Mouse (Mus musculus): ENCODE data around the gene Sbk2. TPM values are rescaled to one million over a fixed set of nuclear protein-coding genes. Genes with fewer than 3 reads are reported as not detected.

Gene Sbk2
- polyA plus RNA-seq, 1 experiment, result 0.06 TPM

DNA sequence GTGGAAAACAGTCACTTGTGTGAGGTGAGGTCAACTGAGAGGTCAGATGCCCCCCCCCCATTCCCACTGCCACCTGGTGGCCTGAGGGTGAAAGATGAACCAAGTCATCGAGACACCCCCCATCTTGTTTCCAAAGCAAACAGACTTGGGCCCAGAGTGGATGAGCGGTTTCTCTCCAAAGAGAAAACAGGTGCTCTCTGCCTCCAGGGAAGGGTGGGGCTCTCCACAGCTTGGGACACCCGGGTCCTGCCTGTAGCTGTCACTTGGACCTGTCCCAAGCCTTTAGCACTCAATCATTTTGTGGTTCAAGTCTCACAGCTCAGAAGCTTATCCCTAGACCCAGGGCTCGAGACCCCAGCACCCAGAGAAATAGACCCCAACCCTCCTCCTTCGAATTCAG lies 679 bp downstream of the Sbk2 start:
- no peaks in the 10 kb centered on the region for H3K79me2 ChIP-seq (ENCODE audit: control insufficient read depth, insufficient read depth)
- H3ac ChIP-seq (ENCODE audit: control insufficient read depth, insufficient read length, low read depth), result no peak overlapping the region
- peaks cover 11% of the 10 kb centered on the region for H3K27me3 ChIP-seq (ENCODE audit: control insufficient read depth, insufficient read depth, insufficient read length)
- no peaks in the 10 kb centered on the region for H3K36me3 ChIP-seq (ENCODE audit: control insufficient read depth, insufficient read depth)
- no peak overlapping the region for H3K4me3 ChIP-seq (ENCODE audit: insufficient read depth, poor library complexity, severe bottlenecking)
- no peak for TF ChIP-seq FOSL1 (IDR thresholded peaks at IDR 0.05; ENCODE audit: insufficient read depth, low read length, poor library complexity, severe bottlenecking)
- no peaks in the 10 kb centered on the region for H3K79me3 ChIP-seq (ENCODE audit: low read depth)

DNA sequence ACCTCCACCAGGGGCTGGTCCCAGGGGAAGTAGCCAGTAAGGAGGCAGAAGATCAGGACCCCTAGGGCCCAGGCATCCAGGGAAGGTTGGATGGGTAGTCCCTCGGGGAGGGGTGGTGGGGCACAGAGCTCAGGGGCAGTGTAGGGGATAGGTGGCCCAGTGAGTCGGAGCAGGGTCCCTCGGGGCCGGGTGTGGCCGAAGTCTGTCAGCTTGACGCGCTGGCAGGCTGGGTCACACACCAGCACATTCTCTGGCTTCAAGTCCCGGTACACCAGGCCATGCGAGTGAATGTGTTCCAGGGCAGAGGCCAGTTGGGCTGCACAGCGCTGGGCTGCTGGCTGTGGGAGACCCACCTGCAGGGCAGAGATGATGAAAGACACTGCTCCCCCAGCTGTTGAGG lies 6.8 kb downstream of the Sbk2 start:
- no peak overlapping the region for H3K4me3 ChIP-seq (ENCODE audit: insufficient read depth, poor library complexity, severe bottlenecking)
- TF ChIP-seq CEBPB (IDR thresholded peaks at IDR 0.05; ENCODE audit: low read depth) (no peak), USF1 (IDR thresholded peaks at IDR 0.05; ENCODE audit: low read depth) (no peak), MAX (IDR thresholded peaks at IDR 0.05) (no peak), MYOG (IDR thresholded peaks at IDR 0.05; ENCODE audit: control insufficient read depth, extremely low read depth, insufficient read length) (no peak), FOSL1 (IDR thresholded peaks at IDR 0.05; ENCODE audit: insufficient read depth, low read length, poor library complexity, severe bottlenecking) (no peak), CTCF (IDR thresholded peaks at IDR 0.05; ENCODE audit: control insufficient read depth, insufficient read depth, insufficient read length) (no peak), MYOD1 (IDR thresholded peaks at IDR 0.05; ENCODE audit: control insufficient read depth, insufficient read length, low read depth) (no peak)
- H3ac ChIP-seq (ENCODE audit: control insufficient read depth, insufficient read length, low read depth), result no peak overlapping the region
- no peaks in the 10 kb centered on the region for H3K79me2 ChIP-seq (ENCODE audit: control insufficient read depth, insufficient read depth)
- H3K27me3 ChIP-seq (ENCODE audit: control insufficient read depth, insufficient read depth, insufficient read length), result peaks cover 9% of the 10 kb centered on the region
- H3K36me3 ChIP-seq (ENCODE audit: control insufficient read depth, insufficient read depth), result no peaks in the 10 kb centered on the region
- no peaks in the 10 kb centered on the region for H3K79me3 ChIP-seq (ENCODE audit: low read depth)

DNA sequence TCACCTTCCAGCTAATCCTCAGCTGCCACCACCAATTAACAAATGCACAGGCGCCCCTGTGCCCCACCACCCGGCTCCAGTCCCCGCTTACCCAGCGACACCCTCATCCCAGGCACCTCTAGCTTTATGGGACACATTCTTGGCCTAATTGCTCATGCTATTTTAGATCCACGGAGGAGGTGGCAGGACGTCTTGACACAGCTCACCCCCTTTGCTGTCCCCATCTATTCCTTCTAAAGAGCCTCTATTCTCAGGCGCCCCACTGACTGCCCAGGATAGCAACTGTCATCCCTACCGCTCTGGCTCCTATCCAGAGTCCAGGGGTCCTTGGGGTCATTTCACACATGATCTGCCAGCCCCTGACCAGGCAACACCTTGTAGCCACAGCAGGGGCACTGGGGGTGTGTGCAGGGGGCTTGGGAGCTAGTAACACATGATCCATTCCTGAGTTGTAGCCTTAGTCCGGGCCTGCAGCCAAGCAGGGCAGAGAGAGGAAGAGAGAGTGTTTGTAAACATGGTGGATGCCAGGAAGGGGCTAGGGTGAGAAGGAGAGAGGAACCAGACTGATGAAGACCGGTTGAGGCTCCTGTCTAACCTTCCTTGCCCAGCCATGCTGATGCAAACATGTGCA lies 10.3 kb downstream of the Sbk2 start:
- Histone ChIP-seq H3K36me3 (ENCODE audit: control insufficient read depth, insufficient read depth) (no peaks in the 10 kb centered on the region), H3K27me3 (ENCODE audit: control insufficient read depth, insufficient read depth, insufficient read length) (peaks cover 9% of the 10 kb centered on the region), H3K79me2 (ENCODE audit: control insufficient read depth, insufficient read depth) (no peaks in the 10 kb centered on the region)

GRCm38 (mm10) chr7:4950561-4951342 lies 13.5 kb downstream of the Sbk2 start:
- Histone ChIP-seq H3K27me3 (ENCODE audit: control insufficient read depth, insufficient read depth, insufficient read length) (peaks cover 15% of the 10 kb centered on the region), H3ac (ENCODE audit: control insufficient read depth, insufficient read length, low read depth) (no peak overlapping the region), H3K36me3 (ENCODE audit: control insufficient read depth, insufficient read depth) (no peaks in the 10 kb centered on the region), H3K4me3 (ENCODE audit: insufficient read depth, poor library complexity, severe bottlenecking) (no peak overlapping the region), H3K79me2 (ENCODE audit: control insufficient read depth, insufficient read depth) (no peaks in the 10 kb centered on the region), H3K79me3 (ENCODE audit: low read depth) (no peaks in the 10 kb centered on the region)
- TF ChIP-seq MYOD1 (IDR thresholded peaks at IDR 0.05; ENCODE audit: control insufficient read depth, insufficient read length, low read depth), result no peak
- TF ChIP-seq CEBPB (IDR thresholded peaks at IDR 0.05; ENCODE audit: low read depth), result no peak
- TF ChIP-seq MYOG (IDR thresholded peaks at IDR 0.05; ENCODE audit: control insufficient read depth, extremely low read depth, insufficient read length), result no peak
- TF ChIP-seq CTCF (IDR thresholded peaks at IDR 0.05; ENCODE audit: control insufficient read depth, insufficient read depth, insufficient read length), result no peak
- no peak for TF ChIP-seq FOSL1 (IDR thresholded peaks at IDR 0.05; ENCODE audit: insufficient read depth, low read length, poor library complexity, severe bottlenecking)
- TF ChIP-seq MAX (IDR thresholded peaks at IDR 0.05), result no peak
- no peak for TF ChIP-seq USF1 (IDR thresholded peaks at IDR 0.05; ENCODE audit: low read depth)

More for the DNA sequence above, 10.3 kb downstream of the Sbk2 start:
- no peak overlapping the region for H3K4me3 ChIP-seq (ENCODE audit: insufficient read depth, poor library complexity, severe bottlenecking)
- no peaks in the 10 kb centered on the region for H3K79me3 ChIP-seq (ENCODE audit: low read depth)
- TF ChIP-seq USF1 (IDR thresholded peaks at IDR 0.05; ENCODE audit: low read depth), result no peak
- no peak for TF ChIP-seq MYOD1 (IDR thresholded peaks at IDR 0.05; ENCODE audit: control insufficient read depth, insufficient read length, low read depth)
- TF ChIP-seq MYOG (IDR thresholded peaks at IDR 0.05; ENCODE audit: control insufficient read depth, extremely low read depth, insufficient read length), result no peak
- TF ChIP-seq FOSL1 (IDR thresholded peaks at IDR 0.05; ENCODE audit: insufficient read depth, low read length, poor library complexity, severe bottlenecking), result no peak
- no peak for TF ChIP-seq CEBPB (IDR thresholded peaks at IDR 0.05; ENCODE audit: low read depth)
- no peak for TF ChIP-seq MAX (IDR thresholded peaks at IDR 0.05)
- TF ChIP-seq CTCF (IDR thresholded peaks at IDR 0.05; ENCODE audit: control insufficient read depth, insufficient read depth, insufficient read length), result no peak
- H3ac ChIP-seq (ENCODE audit: control insufficient read depth, insufficient read length, low read depth), result no peak overlapping the region

GRCm38 (mm10) chr7:4948386-4948785 lies 15.8 kb downstream of the Sbk2 start:
- H3K4me3 ChIP-seq (ENCODE audit: insufficient read depth, poor library complexity, severe bottlenecking), result no peak overlapping the region
- no peak for TF ChIP-seq CTCF (IDR thresholded peaks at IDR 0.05; ENCODE audit: control insufficient read depth, insufficient read depth, insufficient read length)
- no peak for TF ChIP-seq MYOD1 (IDR thresholded peaks at IDR 0.05; ENCODE audit: control insufficient read depth, insufficient read length, low read depth)
- no peak for TF ChIP-seq MAX (IDR thresholded peaks at IDR 0.05)
- no peak for TF ChIP-seq USF1 (IDR thresholded peaks at IDR 0.05; ENCODE audit: low read depth)
- TF ChIP-seq FOSL1 (IDR thresholded peaks at IDR 0.05; ENCODE audit: insufficient read depth, low read length, poor library complexity, severe bottlenecking), result no peak
- no peak for TF ChIP-seq MYOG (IDR thresholded peaks at IDR 0.05; ENCODE audit: control insufficient read depth, extremely low read depth, insufficient read length)
- TF ChIP-seq CEBPB (IDR thresholded peaks at IDR 0.05; ENCODE audit: low read depth), result no peak

More at GRCm38 (mm10) chr7:4948386-4948785, 15.8 kb downstream of the Sbk2 start:
- no peaks in the 10 kb centered on the region for H3K79me2 ChIP-seq (ENCODE audit: control insufficient read depth, insufficient read depth)
- H3ac ChIP-seq (ENCODE audit: control insufficient read depth, insufficient read length, low read depth), result no peak overlapping the region
- no peaks in the 10 kb centered on the region for H3K36me3 ChIP-seq (ENCODE audit: control insufficient read depth, insufficient read depth)
- peaks cover 6% of the 10 kb centered on the region for H3K27me3 ChIP-seq (ENCODE audit: control insufficient read depth, insufficient read depth, insufficient read length)
- H3K79me3 ChIP-seq (ENCODE audit: low read depth), result no peaks in the 10 kb centered on the region
